Mouse (Mus musculus) E14TG2a.4 (cell line): ENCODE results near the gene Ncmap.

Experiments used
- CTCF ChIP-seq: conservative IDR thresholded peaks from 2 replicates; pipeline ENCODE4 v1.5.1; 2014; ENCODE audit warnings: low read length
- NANOG ChIP-seq: IDR thresholded peaks from 2 replicates; pipeline ENCODE4 v1.6.1; 2014; ENCODE audit warnings: borderline replicate concordance, low read length, mixed read lengths

DNA sequence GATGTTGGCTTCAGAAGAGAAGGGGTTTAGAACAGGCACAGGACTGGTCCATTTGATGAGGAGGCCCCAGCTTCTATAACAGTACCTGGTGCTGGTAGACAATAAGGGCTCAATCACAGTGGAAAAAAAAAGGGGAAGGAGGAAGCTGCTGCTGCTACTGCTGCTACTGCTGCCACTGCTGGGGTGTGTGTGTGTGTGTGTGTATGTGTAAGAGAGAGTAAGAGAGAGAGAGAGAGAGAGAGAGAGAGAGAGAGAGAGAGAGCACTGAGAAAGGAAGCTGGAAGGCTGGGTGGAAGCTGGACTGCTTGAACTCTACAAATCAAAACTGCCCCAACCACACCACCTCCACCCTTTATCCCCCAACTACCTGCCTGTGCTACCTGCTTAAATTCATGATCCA, 39.9 kb upstream of the Ncmap start:
- no peak for TF ChIP-seq CTCF
- no peak for TF ChIP-seq NANOG
